Mouse (Mus musculus) C2C12 (cell line): ENCODE data around the gene Fbxo36.

ENCODE experiments used
- CEBPB ChIP-seq: IDR thresholded peaks from one replicate; pipeline ENCODE4 v1.6.1; 2011; ENCODE audit warnings: low read depth, mild to moderate bottlenecking, control low read depth, moderate library complexity
- CTCF ChIP-seq: IDR thresholded peaks from one replicate; pipeline ENCODE4 v1.5.1; 2011; ENCODE audit not compliant: control insufficient read depth, insufficient read depth, insufficient read length
- FOSL1 ChIP-seq: IDR thresholded peaks from one replicate; pipeline ENCODE4 v1.8.0; 2011; ENCODE audit warnings: mild to moderate bottlenecking, low read length; ENCODE audit not compliant: poor library complexity, insufficient read depth, severe bottlenecking
- MAX ChIP-seq: IDR thresholded peaks from one replicate; pipeline ENCODE4 v1.6.1; 2011; ENCODE audit warnings: mild to moderate bottlenecking, control low read depth
- MYOD1 ChIP-seq: IDR thresholded peaks from one replicate; pipeline ENCODE4 v1.6.1; 2011; ENCODE audit warnings: low read depth; ENCODE audit not compliant: control insufficient read depth, insufficient read length
- MYOG ChIP-seq: IDR thresholded peaks from one replicate; pipeline ENCODE4 v1.6.1; 2011; ENCODE audit not compliant: control insufficient read depth, insufficient read length; ENCODE audit errors: extremely low read depth
- USF1 ChIP-seq: IDR thresholded peaks from one replicate; pipeline ENCODE4 v1.6.1; 2011; ENCODE audit warnings: low read depth, mild to moderate bottlenecking, control low read depth, moderate library complexity

DNA sequence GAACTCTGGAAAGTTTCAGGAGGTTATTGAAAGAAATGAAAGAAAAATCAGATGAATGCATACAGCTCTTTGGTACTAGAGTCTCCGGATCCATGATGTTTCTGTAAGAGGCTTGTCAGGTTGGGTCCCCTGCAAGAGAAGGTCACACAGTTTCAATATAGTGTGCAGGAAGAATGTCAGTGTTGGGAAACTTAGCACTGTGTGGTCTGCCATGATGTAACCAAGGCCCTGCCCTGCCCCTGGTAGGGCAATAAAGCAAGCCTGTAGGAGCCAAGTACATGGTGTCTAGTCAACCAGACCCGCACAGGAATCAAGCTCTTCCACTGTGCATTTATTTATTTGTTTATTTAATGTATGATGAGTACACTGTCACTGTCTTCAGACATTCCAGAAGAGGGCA, 100.7 kb downstream of the Fbxo36 start:
- TF ChIP-seq CTCF, result no peak
- no peak for TF ChIP-seq CEBPB
- no peak for TF ChIP-seq USF1
- TF ChIP-seq MAX, result no peak
- no peak for TF ChIP-seq FOSL1
- no peak for TF ChIP-seq MYOG
- no peak for TF ChIP-seq MYOD1
